Mouse (Mus musculus): ENCODE measurements around the gene Kcna6.

The Kcna6 gene

GRCm38 (mm10) chr6:126732645-126733044, 7.8 kb downstream of the Kcna6 start:
- no peak for DNase-seq

DNA sequence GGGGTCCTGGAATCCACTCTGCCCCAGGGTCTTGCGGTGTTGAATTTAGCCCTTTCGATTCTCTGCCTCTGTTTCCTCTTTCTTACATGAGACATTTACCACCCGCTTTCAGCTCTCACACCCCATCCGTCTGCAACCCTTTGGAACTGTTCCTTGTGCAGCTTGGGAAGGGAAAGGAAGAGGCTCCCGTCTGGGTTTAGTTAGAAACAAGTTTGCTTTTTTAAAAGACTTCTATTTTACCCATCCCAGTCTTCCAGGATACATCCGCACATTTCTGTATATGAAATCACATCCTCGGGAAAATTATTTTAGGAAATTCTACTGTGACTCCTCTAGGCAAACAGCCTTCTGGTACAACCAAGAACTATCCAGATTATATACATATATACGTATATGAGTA, 11.7 kb downstream of the Kcna6 start:
- no peak for DNase-seq

DNA sequence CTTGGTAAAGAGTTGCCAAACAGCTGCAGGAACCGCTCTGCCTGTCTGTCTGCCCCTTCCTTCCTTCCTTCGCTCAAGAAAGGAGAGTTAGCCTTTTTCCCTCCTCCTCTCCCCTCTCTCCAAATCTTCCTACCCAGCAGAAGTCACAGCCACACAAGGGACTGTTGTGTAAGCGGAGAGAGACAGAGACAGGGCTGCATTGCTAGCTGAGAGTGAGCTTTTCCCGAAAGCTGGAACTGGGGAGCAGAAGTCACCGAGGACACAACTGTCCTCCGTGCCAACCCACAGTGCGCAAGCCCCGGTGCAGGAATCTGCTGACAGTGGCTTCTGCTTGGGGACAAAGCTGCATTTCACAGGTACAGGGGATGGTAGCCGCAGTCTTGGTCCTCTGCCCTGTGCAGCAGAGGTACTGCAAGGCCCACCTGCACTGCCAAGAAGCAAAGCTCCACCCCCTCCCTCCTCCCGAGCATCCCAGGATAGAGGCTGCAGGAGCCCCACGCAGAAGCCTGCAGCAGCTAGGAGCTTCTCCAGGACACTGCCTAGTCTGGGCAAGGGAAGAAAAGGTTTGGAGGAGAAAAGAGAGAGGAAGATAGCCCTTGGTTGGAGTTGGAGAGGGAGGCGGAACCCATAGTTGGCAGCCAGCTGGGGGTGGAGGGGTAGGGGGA, 21.9 kb downstream of the Kcna6 start:
- DNase-seq: no peak

DNA sequence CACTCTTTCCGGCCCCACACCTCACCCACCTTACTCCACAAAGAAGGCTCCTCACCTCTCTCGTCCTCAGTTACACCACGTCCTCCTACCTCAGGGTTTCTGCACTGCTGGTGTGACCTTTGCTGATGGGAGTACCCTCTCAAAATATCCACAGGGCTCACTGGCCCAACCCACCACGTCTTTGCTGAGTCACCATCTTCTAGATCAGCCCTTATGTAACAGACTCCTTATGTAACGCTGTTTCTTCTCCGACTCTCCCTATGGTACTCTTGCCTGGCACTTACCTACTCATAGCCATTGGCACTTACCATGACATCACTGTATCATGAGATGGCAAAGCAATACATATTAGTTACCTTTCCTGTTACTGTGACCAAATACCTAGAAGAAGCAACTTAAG, 27.9 kb downstream of the Kcna6 start:
- no peak for DNase-seq

DNA sequence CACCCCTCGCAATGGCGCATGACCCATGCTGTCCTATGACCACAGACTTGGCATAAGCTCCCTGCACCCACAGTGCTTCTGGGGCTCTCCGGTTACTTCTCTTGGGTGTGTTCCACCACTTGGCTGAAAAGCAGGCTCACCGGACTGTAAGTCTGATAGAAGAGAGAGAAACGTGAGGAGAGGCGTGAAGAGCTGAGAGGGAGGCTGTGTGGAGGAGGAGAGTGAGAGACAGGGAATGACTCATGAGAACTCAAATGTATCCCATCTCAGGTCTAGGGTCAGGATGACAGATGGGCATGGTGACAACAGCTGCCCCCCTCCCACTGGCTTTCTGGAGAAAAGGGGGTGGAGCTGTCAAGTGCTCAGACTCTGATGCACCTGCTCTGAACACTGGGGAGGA, 34.5 kb downstream of the Kcna6 start:
- no peak for DNase-seq

DNA sequence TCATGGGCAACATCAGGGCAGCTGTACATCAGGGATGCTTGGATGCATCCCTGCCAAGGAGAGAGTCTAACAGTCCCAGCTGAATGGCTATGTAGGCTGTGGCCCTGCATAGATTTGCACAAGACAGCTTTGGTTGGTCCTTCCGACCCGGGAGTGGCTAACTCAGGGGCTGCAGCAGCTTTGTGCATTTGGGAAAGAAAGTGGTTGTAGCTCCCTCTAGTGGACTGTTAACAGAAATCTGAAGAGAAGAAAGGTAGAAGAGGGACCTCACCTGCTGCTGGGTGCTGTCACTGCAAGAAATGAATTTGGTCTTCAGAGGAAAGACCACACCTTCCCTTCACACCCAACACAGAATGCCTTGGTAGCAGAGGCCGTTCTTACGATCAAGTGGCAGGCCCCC, 36.0 kb downstream of the Kcna6 start:
- no peak for DNase-seq

GRCm38 (mm10) chr6:126702116-126702515, 38.4 kb downstream of the Kcna6 start:
- peak; percentile 84 for DNase-seq

DNA sequence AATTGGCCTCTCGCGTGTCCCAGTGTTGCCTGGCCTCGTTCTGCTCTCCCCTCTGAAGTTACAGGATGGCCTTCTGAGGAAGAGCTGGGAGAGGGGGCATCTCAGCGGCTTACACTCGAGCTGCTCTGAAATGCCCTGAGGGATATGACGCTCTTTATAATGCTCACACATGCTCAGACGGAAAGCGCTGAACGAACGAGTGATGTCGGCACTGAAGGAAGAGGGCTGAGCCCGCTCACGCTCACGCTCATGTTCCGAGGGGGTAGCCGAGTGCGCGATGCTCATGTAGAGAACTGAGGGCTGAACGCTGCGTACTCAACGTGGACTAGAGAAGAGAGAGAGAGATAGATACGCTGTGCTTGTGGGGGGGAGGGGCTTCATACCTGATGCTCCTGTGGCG, 39.3 kb downstream of the Kcna6 start:
- no peak for DNase-seq

- no peak for DNase-seq
Observed at GRCm38 (mm10) chr6:126699995-126700394, 40.5 kb downstream of the Kcna6 start.

- no peak for DNase-seq
Observed at GRCm38 (mm10) chr6:126687120-126687519, 53.4 kb downstream of the Kcna6 start.

GRCm38 (mm10) chr6:126685135-126685534, 55.3 kb downstream of the Kcna6 start:
- no peak for DNase-seq

DNA sequence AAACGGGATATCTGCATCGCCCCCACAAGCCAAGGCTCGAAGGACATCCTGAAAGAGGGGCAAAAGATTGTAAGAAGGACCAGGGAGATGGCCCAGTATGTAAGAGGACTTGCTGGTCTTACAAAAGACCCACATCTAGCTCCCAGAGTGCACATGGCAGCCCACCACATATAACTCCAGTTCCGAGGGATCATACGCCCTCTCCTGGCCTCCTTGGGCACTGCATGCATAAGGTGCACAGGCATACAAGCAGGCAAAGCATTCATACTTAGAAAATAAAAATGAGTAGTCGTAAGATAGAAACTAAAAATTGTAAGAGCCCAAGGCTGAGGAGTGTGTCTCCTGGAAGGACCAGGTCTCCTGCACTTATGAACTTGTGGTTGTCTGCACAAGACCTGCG, 61.5 kb downstream of the Kcna6 start:
- DNase-seq: peak; percentile 43

GRCm38 (mm10) chr6:126667001-126667400, 73.5 kb downstream of the Kcna6 start:
- DNase-seq: no peak

DNA sequence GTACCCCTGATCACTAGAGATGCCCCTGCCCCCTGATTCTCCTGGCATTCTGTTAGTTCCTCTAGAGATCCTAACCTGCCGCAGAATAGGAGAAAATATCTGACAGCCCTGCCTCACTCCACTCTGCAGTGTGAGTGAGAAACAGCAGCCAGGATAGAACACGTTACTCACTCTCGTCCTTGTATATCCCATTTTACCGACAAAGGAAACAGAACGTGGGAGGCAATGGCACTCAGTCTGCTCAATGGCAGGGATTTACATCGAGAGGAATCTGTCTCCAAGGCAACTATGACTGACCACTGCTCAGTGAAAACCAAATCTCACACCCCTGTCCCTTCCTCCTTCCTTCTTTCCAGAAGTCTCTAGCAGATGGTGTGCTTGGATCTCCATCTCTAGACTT, 74.4 kb downstream of the Kcna6 start:
- DNase-seq: no peak

DNA sequence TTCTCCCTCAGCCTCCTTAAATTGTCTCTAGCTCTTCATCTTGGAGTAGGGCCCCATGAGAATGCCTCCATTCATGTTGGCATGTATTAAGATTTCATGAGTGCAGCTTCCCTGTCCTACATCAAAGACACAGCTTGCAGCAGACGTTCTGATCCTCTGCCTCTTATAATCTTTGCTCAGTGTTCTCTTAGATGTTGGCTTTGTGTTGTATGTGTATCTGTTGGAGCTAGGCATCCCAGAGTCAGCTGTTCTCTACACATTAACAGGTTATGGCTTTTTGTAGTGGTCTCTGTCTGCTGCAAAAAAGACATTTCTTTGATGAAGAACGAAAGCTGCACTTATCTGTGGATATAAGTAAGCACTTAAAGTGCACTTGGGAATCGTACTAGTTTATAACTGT, 75.9 kb downstream of the Kcna6 start:
- DNase-seq: no peak
